Mouse (Mus musculus) ES-E14 (cell line): ENCODE measurements around the gene Scn3b. TPM values are rescaled to one million over a fixed set of nuclear protein-coding genes. Genes with fewer than 3 reads are reported as not detected.
A peak's percentile ranks its signal among the peaks of the same experiment; 100 is the strongest.

Experiments
- DNase-seq: peaks from one replicate; pipeline ENCODE4 v3.0.0-alpha.2; 2013; ENCODE audit warnings: low read depth, low spot score
- H3K27ac ChIP-seq: 2 replicates; pipeline ENCODE4 v1.5.1; 2012; ENCODE audit warnings: low read depth, mild to moderate bottlenecking, low read length, moderate library complexity, mixed read lengths; ENCODE audit not compliant: poor library complexity, insufficient read depth, severe bottlenecking
- H3K36me3 ChIP-seq: 2 replicates; pipeline ENCODE4 v1.6.1; 2012; ENCODE audit warnings: mild to moderate bottlenecking, low read length, moderate library complexity, mixed read lengths; ENCODE audit not compliant: control insufficient read depth, poor library complexity, insufficient read depth, severe bottlenecking
- H3K4me1 ChIP-seq, 2 experiments: fragments of 150-350 bp in 1 of 2; sonication (generic) in 1 of 2; 2 replicates each; pipeline ENCODE4 v1.6.1; 2012; ENCODE audit warnings: low read length in 2 of 2, mild to moderate bottlenecking in 1 of 2, mixed read lengths in 1 of 2; ENCODE audit not compliant: control insufficient read depth in 2 of 2, insufficient read depth in 2 of 2, poor library complexity in 1 of 2
- H3K4me3 ChIP-seq, 2 experiments: fragments of 150-350 bp in 1 of 2; sonication (generic) in 1 of 2; 2 replicates each; pipeline ENCODE4 v1.5.1; 2012; ENCODE audit warnings: low read length in 2 of 2, low read depth in 1 of 2, mild to moderate bottlenecking in 1 of 2, mixed read lengths in 1 of 2; ENCODE audit not compliant: insufficient read depth in 1 of 2, poor library complexity in 1 of 2, severe bottlenecking in 1 of 2
- H3K9ac ChIP-seq: 2 replicates; pipeline ENCODE4 v1.6.1; 2012; ENCODE audit warnings: low read depth, mild to moderate bottlenecking, low read length, mixed read lengths; ENCODE audit not compliant: poor library complexity, insufficient read depth, severe bottlenecking
- H3K9me3 ChIP-seq: fragments of 150-350 bp; sonication (generic); 2 replicates; pipeline ENCODE4 v1.6.1; 2012; ENCODE audit warnings: low read depth, mild to moderate bottlenecking, low read length; ENCODE audit not compliant: control insufficient read depth, insufficient read depth
- CHD2 ChIP-seq: IDR thresholded peaks from 2 replicates; pipeline ENCODE4 v1.6.1; 2014; ENCODE audit warnings: mild to moderate bottlenecking, low read depth, low read length, inconsistent platforms
- HCFC1 ChIP-seq: IDR thresholded peaks from 2 replicates; pipeline ENCODE4 v1.6.1; 2012; ENCODE audit warnings: low read length, inconsistent platforms, borderline replicate concordance; ENCODE audit not compliant: insufficient read depth
- MAFK ChIP-seq: IDR thresholded peaks from 2 replicates; pipeline ENCODE4 v1.6.1; 2014; ENCODE audit warnings: mild to moderate bottlenecking, low read depth, low read length, inconsistent platforms; ENCODE audit not compliant: insufficient read depth
- ZC3H11A ChIP-seq: IDR thresholded peaks from 2 replicates; pipeline ENCODE4 v1.6.1; 2012; ENCODE audit warnings: low read depth, mild to moderate bottlenecking, inconsistent platforms, low read length, borderline replicate concordance
- ZNF384 ChIP-seq: IDR thresholded peaks from 2 replicates; pipeline ENCODE4 v1.6.1; 2012; ENCODE audit warnings: low read depth, low read length, inconsistent platforms
- in situ Hi-C, 2 experiments: fragments of 600-800 bp; cut with MboI; formaldehyde crosslinking; loops; one replicate each; pipeline ENCODE4 v1.15.1; 2025; ENCODE audit warnings: low sequenced_read_pairs in 2 of 2, inconsistent platforms in 1 of 2; ENCODE audit not compliant: unreplicated experiment in 2 of 2
- total RNA-seq: library from RNA; depleted of rRNA; stranded (reverse); fragments of 300-350 nt; gene quantifications from 2 replicates; pipeline ENCODE4 v1.2.3, GENCODE M21; 2012

The Scn3b gene
- total RNA-seq, 1 experiment: 3.1 TPM

DNA sequence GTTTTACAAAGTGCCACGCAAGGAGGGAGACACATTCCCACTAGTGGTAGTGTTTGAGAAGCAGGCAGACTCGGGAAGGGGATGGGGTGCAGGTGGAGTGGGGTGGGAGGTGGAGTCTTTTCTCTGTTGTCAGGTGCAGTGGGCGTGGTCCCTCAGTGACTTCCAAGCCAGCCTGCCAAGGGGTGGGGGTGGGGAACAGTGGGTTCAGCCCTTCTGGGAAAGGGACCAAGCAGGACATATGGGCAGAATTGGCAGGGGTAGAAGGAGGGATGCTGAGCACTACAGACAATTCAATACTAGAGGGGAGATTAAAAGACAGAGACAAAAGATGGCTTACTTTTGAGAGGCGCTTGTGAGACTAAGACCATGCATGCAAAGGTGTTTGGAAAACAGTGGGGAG lies 63.3 kb downstream of the Scn3b start:
- in situ Hi-C loops: no loop called here
- no peaks in the 10 kb centered on the region for H3K9me3 ChIP-seq
- H3K9ac ChIP-seq: no peak overlapping the region
- no peak for DNase-seq
- peaks cover 7% of the 10 kb centered on the region; the same call in 1 of the 2 replicates for H3K36me3 ChIP-seq
- H3K4me1 ChIP-seq: peaks cover 2 to 29% of the 10 kb centered on the region in 2 experiments; a peak in 3 of 4 replicates
- peak overlapping the region in 1 of 2 experiments; percentile 81; a peak in 2 of 4 replicates for H3K4me3 ChIP-seq
- no peak overlapping the region for H3K27ac ChIP-seq
- TF ChIP-seq HCFC1 (no peak), CHD2 (no peak), ZC3H11A (no peak), MAFK (no peak), ZNF384 (no peak)

DNA sequence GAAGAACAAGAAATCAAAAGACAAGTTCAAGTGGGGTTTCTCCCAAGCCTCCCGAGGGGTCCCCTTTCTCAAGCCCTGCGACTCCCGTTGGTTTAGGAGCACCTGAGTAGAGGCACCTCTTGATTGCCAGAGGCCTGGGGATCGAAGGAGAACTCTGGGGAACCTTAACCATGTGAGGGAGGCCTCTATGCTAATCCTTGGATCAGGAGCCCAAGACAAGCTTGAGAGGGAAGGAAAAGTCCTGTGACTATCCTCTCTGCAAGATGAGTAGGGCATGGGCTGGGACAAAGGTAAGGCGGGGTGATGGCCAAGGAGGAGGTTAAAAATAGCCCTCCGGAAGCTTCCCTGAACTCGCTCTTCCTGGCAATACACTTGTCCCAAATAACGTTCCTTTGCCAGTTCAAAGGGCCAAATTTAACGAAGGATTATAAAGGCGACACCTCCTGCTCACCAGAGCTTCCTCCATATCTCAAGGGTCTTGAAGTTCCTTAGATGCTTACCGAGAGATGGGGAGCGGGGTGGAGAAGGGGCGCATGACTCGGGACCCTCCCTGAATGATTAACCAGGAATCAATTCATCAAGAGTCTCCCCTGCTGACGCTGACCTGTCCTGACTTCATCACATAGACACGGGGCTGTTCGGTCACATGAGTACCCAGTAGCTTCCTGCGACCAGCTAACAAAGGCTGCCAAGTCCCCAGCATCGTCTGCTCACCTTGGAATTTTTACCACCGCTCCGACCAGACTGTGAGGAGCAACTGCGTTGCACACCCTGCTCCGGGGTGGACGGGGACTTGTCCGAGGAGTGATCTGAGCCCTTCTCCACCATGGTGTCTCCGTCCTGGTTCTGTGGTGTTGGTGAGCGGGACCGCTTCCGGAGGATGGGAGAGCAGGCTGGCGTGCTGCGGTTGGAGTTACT lies 64.0 kb downstream of the Scn3b start:
- TF ChIP-seq ZNF384 (no peak), CHD2 (no peak), MAFK (no peak), ZC3H11A (no peak)
- H3K4me1 ChIP-seq: peaks cover 2 to 29% of the 10 kb centered on the region in 2 experiments; a peak in 3 of 4 replicates
- no peaks in the 10 kb centered on the region for H3K9me3 ChIP-seq
- peaks cover 5% of the 10 kb centered on the region; the same call in 1 of the 2 replicates for H3K36me3 ChIP-seq
- H3K4me3 ChIP-seq: peak overlapping the region; percentile 57 to 81
- in situ Hi-C loops: no loop called here
- no peak overlapping the region; the same call in 1 of the 2 replicates for H3K27ac ChIP-seq
- H3K9ac ChIP-seq: peak overlapping the region; percentile 47
- DNase-seq: no peak

DNA sequence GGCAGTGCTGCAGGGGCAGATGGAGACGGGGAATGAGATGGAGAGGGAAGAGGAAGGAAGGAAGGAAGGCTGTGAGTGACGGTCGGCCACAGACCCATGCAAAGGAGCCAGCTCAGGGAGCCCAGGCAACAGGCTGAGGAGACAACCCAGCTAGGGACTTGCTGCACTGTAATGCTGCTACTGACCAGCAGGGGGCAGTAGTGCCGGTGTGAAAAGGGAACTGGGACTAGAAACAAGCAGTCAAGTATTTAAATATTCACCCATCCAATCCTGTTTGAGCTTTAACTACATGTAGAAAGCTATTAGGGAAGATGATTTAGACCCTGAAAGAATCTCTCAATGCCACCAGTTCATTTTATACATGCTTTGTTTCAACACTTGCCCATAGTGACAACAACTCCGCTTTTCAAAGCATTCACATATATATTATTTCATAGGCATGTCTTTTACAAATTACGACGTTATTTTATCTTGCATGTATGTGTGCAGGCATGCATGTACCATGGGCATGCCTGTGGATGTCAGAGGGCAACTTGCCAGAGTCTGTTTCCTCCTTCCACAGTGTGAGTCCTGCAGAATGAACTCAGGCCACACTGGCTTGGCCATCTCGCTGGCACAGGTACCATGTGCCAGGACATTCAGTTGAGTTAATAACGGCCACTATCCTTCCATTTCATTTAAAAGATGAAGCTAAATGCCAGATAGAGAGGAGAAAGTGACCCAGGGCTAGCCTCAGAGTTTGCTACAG lies 64.8 kb downstream of the Scn3b start:
- in situ Hi-C loops: no loop called here
- Histone ChIP-seq H3K27ac (no peak overlapping the region; the same call in 1 of the 2 replicates), H3K36me3 (0 out of 2 replicates have a peak, but pooled peaks cover 4% of the 10 kb centered on the region), H3K4me3 (peak overlapping the region; percentile 57 to 81), H3K9me3 (no peaks in the 10 kb centered on the region), H3K4me1 (peaks cover 2 to 29% of the 10 kb centered on the region in 2 experiments; a peak in 3 of 4 replicates), H3K9ac (peak overlapping the region; percentile 47)
- DNase-seq: peak; percentile 84
- TF ChIP-seq HCFC1: no peak
- TF ChIP-seq ZC3H11A: peak; percentile 25; the same call in 1 of the 2 replicates

DNA sequence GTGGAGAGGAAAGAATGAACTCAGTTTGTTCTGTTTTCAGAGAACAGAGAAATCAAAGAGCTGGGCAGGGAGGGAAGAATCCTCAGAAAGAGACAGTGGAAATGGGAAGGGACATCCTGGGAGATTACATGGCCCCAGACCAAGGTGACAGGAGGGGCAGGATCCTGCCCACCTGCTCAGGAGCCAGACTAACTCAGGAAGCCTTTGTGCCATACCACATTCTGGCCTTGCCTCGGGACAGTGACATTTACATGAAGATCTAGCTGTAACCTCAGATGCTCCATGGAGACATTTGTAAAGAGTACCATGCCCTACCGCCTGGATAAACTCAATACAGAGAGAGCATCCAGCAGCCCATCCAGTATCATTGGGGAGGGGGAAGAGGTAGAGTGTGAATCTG lies 65.6 kb downstream of the Scn3b start:
- H3K9me3 ChIP-seq: no peaks in the 10 kb centered on the region
- no peak overlapping the region for H3K27ac ChIP-seq
- no peak overlapping the region for H3K4me3 ChIP-seq
- no peak for DNase-seq
- H3K36me3 ChIP-seq: 0 out of 2 replicates have a peak, but pooled peaks cover 4% of the 10 kb centered on the region
- TF ChIP-seq ZNF384 (no peak), HCFC1 (no peak), ZC3H11A (no peak), MAFK (no peak), CHD2 (no peak)
- H3K9ac ChIP-seq: no peak overlapping the region
- H3K4me1 ChIP-seq: peaks cover 2 to 29% of the 10 kb centered on the region in 2 experiments; a peak in 3 of 4 replicates
- in situ Hi-C loops: no loop called here
